Mouse (Mus musculus) olfactory bulb, adult 2 months (tissue): ENCODE data around the gene Ptprq. TPM values are rescaled to one million over a fixed set of nuclear protein-coding genes. Genes with fewer than 3 reads are reported as not detected.

Experiments used
- H3K27ac ChIP-seq: fragments of 200-500 bp; 2 replicates; pipeline ENCODE4 v1.5.1; 2012; ENCODE audit warnings: low read depth, low read length; ENCODE audit not compliant: insufficient read depth
- H3K4me1 ChIP-seq: fragments of 200-500 bp; 2 replicates; pipeline ENCODE4 v1.6.1; 2012; ENCODE audit warnings: low read length; ENCODE audit not compliant: control insufficient read depth, insufficient read depth
- H3K4me3 ChIP-seq: fragments of 200-500 bp; 2 replicates; pipeline ENCODE4 v1.5.1; 2012; ENCODE audit warnings: mild to moderate bottlenecking, low read depth, low read length, moderate library complexity; ENCODE audit not compliant: insufficient read depth
- CTCF ChIP-seq: fragments of 200-500 bp; IDR thresholded peaks from 2 replicates; pipeline ENCODE4 v1.5.1; 2012; ENCODE audit warnings: low read depth, mild to moderate bottlenecking, low read length, moderate library complexity; ENCODE audit not compliant: insufficient read depth
- POLR2A ChIP-seq: fragments of 200-500 bp; IDR thresholded peaks from 2 replicates; pipeline ENCODE4 v1.6.1; 2012; ENCODE audit warnings: mild to moderate bottlenecking, low read depth, low read length, moderate library complexity; ENCODE audit not compliant: insufficient read depth
- WGBS: fragments of 180-500 bp; shearing (Covaris S2); methylation state at CpG from one replicate; pipeline ENCODE4 v1.1.7; 2018; 5-methylcytosine and 5-hydroxymethylcytosine counted together
- polyA plus RNA-seq: library from polyadenylated mRNA; stranded (reverse); fragments of >200 nt; gene quantifications from 2 replicates; pipeline ENCODE4 v1.2.4, GENCODE M21; 2012; ENCODE audit warnings: low replicate concordance; ENCODE audit not compliant: missing spikeins, insufficient read depth, insufficient read length

The Ptprq gene
- polyA plus RNA-seq, 1 experiment = not detected

DNA sequence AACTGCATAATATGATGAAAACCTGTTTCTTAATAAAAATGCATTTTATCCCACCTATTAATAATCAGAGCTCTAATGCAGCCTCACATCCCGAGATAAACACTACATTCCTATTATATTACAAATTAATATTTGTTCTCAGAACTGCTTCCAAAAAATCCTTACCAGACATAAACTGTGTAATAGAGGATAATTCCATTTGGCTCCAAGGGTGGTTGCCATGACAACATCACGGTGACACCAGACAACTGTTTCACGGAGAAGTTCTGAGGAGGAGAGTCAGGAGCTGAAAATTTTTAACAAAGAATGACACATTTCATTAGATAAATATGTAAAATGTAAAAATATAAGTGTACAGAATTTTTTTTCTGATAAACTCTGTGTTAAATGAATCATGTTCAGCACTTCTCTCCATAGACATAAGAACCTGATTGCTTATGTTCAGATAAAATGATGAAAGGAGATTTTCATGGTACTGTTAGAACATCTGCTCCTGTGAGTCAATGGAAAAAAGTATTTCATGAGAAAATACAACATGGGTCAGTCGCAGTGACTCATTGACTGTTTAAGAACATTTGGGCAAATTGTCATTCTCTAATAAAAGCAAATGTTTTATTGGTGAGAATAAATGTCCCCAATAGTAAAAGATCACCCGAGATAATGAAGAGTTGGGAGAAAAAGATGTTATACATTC, 57.3 kb downstream of the Ptprq start:
- TF ChIP-seq CTCF = no peak
- TF ChIP-seq POLR2A = no peak
- no peak overlapping the region for H3K4me3 ChIP-seq
- no peaks in the 10 kb centered on the region for H3K4me1 ChIP-seq
- 47% methylated on average over 5 of the region's 5 CpGs for WGBS
- no peak overlapping the region for H3K27ac ChIP-seq

DNA sequence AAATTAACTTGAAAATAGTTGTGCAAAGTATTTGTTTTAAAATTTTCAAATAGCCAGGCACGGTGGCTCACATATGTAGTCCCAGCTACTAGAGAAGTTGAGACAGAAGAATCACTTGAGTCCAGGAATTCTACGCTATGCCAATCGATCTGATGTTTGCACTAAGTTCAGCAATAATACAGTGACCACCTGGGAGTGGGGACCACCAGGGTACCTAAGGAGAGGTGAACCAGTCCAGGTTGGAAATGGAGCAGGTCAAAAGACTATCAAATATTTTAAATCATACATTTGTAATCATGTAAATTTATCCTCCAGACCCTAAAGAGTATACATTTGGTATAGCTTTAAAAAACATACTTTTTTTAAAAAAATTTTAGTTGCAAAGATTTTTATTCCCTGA, 57.9 kb downstream of the Ptprq start:
- no peaks in the 10 kb centered on the region for H3K4me1 ChIP-seq
- 86% methylated on average over 3 of the region's 3 CpGs for WGBS
- no peak for TF ChIP-seq CTCF
- TF ChIP-seq POLR2A = no peak
- no peak overlapping the region for H3K4me3 ChIP-seq
- no peak overlapping the region for H3K27ac ChIP-seq

- no peak overlapping the region for H3K27ac ChIP-seq
- no peak overlapping the region for H3K4me3 ChIP-seq
- TF ChIP-seq CTCF = no peak
- TF ChIP-seq POLR2A = no peak
- H3K4me1 ChIP-seq = no peaks in the 10 kb centered on the region
- 89% methylated on average over 2 of the region's 2 CpGs for WGBS
These were observed 60.7 kb downstream of the Ptprq start for GRCm38 (mm10) chr10:107659141-107659540.

DNA sequence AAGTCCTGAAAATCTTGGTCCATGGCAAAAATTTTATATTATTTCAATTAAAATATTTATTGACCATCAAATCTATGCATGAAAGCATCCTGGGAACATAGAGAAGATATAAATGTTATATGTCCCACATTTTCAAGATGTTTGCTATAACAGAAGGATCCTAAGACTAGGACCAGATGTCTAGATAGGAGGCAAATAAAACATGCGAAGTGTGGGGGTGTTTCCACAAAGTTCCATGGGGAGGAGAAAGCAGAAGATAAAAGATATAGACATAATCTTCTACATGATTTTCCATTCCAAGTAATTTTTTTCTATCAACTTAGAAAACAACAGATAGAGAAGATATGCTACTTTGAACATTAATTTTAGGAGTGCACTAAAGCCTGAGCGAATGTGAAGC, 70.2 kb downstream of the Ptprq start:
- no peak overlapping the region for H3K4me3 ChIP-seq
- H3K4me1 ChIP-seq = no peaks in the 10 kb centered on the region
- 89% methylated on average over 2 of the region's 2 CpGs for WGBS
- TF ChIP-seq CTCF (no peak), POLR2A (no peak)
- H3K27ac ChIP-seq = no peak overlapping the region

- Histone ChIP-seq H3K4me3 (no peak overlapping the region), H3K4me1 (no peaks in the 10 kb centered on the region), H3K27ac (no peak overlapping the region)
- no peak for TF ChIP-seq CTCF
- TF ChIP-seq POLR2A = no peak
- 69% methylated on average over 3 of the region's 3 CpGs for WGBS
These were observed 91.7 kb downstream of the Ptprq start for GRCm38 (mm10) chr10:107628104-107628503.

DNA sequence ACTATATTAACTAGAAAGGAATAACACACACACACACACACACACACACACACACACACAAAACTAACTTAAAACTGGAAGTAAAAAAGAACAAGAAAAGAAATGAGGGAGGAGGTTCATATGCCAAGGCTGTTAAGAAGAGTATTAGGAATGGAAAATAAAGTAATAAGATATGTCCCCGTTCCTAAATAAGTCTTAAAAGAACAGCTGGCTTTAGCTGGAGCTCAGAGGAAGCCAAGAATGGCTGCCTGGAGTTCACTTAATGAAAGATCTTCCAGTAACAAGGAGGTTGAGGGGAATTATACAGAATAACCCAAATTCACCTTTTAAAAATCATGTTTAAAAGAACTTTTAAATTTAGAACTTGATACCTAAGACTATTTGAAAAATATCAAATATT, 93.2 kb downstream of the Ptprq start:
- Histone ChIP-seq H3K27ac (no peak overlapping the region), H3K4me3 (no peak overlapping the region), H3K4me1 (no peaks in the 10 kb centered on the region)
- no peak for TF ChIP-seq CTCF
- TF ChIP-seq POLR2A = no peak
- WGBS = 14% methylated on average over 1 of the region's 1 CpGs

GRCm38 (mm10) chr10:107624211-107624610, 95.6 kb downstream of the Ptprq start:
- 83% methylated on average over 4 of the region's 4 CpGs for WGBS
- Histone ChIP-seq H3K27ac (no peak overlapping the region), H3K4me3 (no peak overlapping the region), H3K4me1 (no peaks in the 10 kb centered on the region)
- TF ChIP-seq POLR2A (no peak), CTCF (no peak)

DNA sequence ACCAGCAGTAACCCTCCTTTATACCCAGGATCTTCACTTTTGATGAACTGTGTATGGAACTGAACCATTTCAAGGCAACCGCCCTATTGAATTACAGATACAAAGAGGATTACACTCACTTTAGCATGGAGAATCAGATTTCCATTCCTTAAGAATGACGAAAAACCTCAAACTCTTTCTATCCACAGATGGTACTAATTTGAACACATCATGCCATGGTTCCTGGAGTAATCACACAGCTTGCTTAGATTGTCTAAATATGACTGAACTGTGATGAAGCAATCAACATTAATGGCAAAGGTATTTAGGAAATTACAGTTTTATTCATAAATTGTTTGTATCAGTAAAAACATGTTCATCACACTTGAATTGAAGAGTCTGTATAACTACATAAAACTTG, 104.4 kb downstream of the Ptprq start:
- no peak for TF ChIP-seq POLR2A
- no peak for TF ChIP-seq CTCF
- 83% methylated on average over 2 of the region's 2 CpGs for WGBS
- H3K27ac ChIP-seq = no peak overlapping the region
- H3K4me1 ChIP-seq = no peaks in the 10 kb centered on the region
- H3K4me3 ChIP-seq = no peak overlapping the region

GRCm38 (mm10) chr10:107601371-107601770, 118.5 kb downstream of the Ptprq start:
- TF ChIP-seq POLR2A (no peak), CTCF (no peak)
- no peak overlapping the region for H3K4me3 ChIP-seq
- H3K4me1 ChIP-seq = no peaks in the 10 kb centered on the region
- H3K27ac ChIP-seq = no peak overlapping the region
- 89% methylated on average over 6 of the region's 6 CpGs for WGBS
